Mouse (Mus musculus) frontal cortex, adult 2 months (tissue): ENCODE results near the gene Mtus2. TPM values are rescaled to one million over a fixed set of nuclear protein-coding genes. Genes with fewer than 3 reads are reported as not detected.
"Not testable (repeated sequence)": the region's sequence is repeated elsewhere in the genome, so short reads cannot be mapped to it uniquely, and the experiment has no call there.

Experiments
- DNase-seq, 2 experiments: peaks; one replicate each; pipeline ENCODE4 v3.0.0; 2022; ENCODE audit warnings: low spot score in 1 of 2; ENCODE audit errors: extremely low spot score in 1 of 2
- polyA plus RNA-seq: library from polyadenylated mRNA; depleted of rRNA; stranded (reverse); fragments of >200 nt; gene quantifications from 2 replicates; pipeline ENCODE4 v1.2.3, GENCODE M21; 2012

The Mtus2 gene
- polyA plus RNA-seq, 1 experiment: 19.4 TPM

DNA sequence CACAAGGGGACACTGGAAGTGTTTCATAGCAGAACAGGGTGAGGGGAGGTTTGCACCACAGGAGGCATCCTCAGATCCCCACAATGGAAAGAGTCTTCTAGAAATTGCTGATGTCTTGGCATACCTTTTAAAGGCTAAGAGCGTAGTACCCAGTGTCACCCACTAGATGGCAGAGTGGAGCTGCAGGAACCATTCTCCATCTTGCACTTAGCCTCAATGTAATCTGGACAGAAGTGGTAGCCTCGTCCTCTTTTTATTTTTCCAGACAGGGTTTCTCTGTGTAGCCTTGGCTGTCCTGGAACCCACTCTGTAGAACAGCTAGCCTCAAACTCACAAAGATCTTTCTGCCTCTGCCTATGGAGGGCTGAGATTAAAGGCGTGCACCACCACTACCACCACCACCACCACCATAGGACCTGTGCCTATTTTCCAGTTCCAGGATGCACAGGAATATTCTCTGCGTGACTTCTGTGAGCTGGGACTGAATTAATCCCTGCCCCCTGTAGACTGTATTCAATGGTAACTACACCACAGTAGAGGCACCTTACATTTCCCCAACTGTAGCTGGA is 368.3 kb downstream of the Mtus2 start:
- DNase-seq: peak in 1 of 2 experiments; percentile 75

DNA sequence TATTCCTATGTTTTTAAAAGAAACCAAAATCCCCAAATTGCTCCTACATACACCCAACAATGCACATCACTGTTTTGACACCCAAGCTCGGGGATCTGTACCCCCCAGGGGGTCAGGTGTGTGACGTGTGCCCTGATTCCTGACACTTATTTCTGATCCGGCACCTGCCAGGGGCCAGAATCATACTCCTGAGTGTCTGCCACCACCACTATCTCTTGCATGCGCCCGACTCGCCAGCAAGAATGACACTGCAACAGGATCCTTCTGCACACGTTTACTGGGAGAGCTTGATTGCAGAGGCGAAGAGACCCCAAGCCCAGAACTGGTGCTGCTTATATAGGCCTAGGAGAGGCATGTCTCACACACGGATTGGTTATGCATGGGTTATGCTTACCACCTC is 369.2 kb downstream of the Mtus2 start:
- not testable (repeated sequence) for DNase-seq

DNA sequence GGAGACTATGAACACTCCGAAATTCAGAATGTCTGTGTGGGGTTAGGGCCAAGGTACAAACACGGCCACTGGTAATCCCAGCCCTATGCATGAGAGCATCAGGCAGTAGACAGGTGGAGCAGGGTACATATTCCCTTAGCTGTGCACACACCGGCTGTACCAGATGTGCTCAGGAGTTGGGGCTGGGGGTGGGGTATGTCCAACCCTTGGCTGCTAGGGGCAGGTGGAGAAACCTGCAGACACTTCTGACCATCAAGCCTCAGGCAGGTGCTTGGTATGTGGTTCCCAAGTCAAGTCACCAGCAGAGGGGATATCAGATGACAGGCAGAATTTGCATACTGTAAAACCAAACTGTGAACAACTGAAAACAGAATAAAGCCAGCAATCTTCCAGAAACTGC is 371.9 kb downstream of the Mtus2 start:
- no peak for DNase-seq

DNA sequence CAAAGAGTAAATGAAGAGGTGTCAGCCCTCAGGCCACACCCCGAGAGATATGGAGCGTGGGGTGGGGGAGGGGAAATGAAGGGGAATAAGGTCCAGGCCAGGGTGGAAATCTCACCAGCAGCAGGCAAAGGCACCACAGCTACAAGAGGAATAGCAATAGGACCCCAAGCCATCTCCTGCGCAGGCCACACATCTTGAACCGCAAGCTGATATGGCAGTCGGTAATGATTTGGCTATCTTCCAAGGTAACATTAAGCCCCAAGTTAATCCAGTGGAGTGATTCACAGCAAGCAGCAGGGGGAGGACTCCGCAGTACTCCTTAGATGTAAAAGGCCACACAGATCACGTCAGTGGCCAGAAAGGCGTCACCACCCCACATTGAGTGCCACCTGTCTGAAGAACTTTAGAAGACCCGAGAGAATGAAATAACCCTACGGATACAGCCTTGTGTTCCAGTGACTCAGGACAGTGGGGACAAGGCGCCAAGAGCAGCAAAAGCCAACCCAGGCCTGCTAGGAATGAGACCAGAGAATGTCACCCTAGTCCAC is 374.2 kb downstream of the Mtus2 start:
- no peak for DNase-seq

DNA sequence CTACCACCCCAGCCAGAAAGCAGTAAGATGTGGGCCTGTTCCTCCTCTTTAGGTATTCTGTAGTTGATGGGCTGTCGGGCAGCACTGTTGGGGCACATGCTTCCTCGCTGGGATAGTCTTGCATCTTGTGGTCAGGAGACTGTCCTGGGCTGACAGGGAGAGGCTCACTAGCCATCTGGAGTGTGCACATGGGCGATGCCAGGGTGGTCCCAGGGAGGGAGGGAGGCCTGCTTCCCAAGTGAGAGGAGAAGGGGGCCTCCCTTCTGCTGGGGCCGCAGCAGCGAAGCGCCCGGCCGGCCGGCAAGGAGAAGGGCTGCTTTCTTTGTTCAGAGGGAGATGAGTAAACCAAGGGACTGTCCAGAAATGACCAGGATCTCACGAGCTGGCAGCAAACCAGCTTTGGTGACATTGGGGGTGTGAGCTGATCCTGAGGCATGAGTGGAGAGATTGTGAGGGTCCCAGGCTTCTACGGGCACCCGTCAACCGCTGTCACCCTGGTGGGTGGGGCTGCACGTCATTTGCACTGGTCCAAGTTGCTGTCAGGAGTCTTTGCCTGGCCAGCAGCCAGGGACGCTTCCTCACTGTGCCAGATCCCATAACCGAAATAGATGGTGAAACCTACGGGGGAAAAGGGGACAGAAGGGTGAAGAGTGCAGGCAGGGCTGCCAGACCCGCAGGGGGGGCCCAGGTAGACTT is 375.0 kb downstream of the Mtus2 start:
- no peak for DNase-seq

DNA sequence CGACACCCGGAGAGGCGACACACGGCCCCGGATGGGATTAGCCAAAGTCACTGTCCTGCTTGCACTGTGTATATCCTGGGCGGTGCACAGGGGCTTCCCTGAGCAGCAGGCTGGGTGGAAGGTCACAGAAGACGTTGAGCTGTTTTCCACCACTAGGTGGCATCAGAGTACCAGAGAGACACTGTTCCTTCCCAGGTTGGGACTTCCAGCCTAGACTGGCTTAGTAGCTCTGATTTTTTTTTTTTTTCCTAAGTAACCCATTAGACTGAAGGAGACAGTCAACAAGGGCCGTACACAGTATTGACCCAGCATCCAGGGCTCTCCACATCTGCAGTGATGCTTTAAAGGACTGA is 375.5 kb downstream of the Mtus2 start:
- peak; percentile 31 to 87 for DNase-seq

DNA sequence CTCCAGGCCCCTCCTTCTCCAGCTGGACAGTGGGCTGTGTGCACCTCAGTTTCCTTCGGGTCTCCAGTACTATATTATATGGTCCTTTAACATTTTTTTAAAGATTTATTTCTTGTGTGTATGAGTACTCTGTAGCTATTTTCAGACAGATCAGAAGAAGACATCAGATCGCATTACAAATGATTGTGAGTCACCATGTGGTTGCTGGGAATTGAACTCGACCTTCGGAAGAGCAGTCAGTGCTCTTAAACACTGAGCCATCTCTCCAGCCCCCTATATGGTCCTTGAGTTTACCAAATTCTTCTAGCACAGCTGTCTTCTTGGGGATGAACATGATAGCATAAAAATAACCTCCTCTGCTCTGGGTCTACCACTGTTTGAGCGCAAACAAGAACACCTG is 382.0 kb downstream of the Mtus2 start:
- DNase-seq: no peak

DNA sequence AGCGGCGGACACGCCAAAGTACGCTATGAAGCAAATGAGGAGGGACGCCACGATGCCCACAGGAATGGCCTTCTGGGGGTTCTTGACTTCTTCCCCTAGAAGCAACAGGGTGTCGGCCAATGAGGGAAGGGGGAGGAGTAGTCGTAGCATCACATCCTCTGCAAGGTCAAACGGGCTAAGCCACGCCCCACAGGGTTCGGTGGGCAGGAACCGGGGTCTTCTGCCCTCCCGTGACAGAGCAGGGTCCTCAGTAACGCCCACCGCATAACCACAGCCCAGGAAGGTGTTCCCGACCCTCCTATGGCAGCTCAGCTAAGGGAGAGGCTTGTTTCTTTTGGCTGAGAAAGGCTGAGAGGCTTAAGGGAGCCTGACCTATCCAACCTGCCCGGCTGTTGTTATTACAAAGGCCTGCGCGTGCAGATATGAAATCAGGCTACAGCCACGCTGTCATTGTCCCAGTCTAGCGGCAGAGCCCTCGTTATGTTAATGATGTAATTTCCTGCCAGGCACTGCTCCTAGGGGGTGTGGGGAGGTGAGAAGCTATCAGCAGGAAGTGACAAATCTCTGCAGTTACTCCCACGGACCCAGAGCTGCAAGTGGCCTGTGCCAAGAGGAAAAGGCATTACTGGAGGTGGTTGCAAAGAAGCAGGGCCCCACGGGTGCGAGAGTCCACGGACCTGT is 385.1 kb downstream of the Mtus2 start:
- DNase-seq: peak; percentile 29 to 71

DNA sequence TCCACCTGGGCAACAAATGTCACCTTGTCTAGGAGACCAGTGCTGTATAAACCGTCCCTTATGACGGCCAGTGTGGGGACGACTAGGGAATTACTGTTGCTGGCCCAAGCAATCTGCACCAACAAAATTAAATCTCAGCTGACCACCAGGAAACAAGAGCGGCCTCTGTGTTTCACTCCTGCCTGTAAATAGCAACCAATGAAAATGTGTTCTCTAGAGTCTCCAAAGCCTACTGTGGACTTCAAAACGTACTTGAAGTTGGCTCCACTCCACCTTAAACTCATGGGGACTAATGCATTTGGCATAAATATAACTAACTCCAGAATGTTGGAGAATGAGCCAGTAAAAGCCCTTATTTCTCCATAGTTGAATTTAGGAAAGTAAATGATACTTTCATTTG is 387.3 kb downstream of the Mtus2 start:
- no peak for DNase-seq

DNA sequence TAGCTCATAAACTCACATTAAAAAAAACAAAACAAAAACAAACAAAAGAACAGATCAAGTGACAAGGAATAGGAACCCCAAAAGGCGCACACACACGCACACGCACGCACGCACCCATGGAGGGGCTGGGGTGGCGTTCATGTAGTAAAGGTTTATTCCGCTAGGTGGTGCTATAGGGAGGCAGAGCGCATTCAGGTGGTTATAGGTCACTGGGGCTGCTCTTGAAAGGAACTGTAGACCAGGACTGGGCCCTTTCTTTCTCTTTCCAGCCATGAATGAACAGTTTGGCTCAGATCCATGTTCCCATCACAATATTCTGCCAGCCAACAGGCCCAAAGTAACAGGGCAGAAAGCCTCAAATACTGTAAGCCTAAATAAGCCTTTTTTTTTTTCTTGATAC is 389.4 kb downstream of the Mtus2 start:
- DNase-seq: no peak

DNA sequence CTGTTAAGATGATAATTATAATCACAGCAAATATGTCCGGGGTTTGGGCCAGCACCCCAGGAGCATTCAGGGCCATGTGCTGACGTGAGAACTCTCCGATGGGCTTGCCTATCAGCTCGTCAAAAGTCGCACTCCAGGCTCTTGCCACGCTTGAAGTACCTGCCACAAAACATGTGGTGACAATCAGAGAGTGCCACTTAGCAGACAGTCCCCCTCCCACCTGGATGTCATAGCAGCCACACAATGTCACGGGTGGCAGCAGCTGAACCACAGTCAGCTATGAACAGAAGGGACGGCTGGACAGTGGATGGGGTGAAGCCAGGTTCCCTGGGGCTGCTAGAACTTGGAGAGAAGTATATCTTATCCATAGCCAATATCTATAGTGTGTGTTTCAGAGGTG is 391.0 kb downstream of the Mtus2 start:
- no peak for DNase-seq

DNA sequence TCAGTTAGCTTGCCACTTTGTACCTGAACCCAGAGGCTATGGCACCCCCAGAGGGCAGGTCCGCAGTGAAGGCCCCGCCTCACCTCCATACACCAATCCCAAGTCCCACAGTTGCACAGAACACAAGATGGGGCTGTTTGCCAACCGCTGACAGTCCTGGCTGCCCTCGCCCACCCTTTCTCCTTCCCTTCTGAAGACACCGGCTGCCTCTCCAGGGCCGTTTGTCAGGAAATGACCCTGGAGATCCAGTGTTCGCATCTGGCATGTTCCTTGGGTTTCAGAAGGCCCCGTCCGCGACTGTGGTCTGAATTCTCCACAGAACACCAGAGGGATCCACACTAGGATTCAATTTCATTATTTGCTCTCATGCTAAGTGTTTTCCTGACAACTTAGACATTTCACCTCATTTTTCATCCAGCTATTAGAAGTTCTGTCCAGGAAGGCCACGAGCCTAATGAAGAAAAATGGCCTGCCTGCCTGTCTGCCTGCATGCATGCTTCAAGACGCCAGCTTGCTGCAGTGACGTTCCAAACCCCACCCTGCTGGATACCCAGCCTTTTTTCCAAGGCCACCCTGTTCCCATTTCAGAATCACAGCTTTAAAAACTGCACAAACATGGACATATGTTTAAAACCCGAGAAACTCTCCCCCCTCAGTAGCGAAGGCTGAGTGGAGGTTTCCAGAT is 392.3 kb downstream of the Mtus2 start:
- DNase-seq: no peak

DNA sequence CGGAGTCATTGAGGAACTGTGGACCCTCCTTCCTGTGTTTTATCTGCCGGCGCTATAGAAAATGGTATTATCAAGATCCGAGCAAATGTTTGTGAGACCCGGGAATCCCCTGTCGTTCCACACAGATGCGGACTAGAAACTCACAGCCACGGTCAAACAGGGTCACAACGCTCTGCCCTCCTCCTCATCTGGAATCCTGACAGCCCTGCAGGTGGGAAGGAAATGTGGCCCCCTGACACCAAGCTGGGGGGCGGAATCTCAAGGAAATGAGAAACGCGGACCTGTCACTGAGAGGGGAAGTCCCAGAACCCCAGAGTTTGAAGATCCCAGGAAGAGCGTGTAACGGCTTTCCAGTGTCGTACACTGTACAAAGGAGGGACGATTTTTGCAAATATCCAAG is 396.3 kb downstream of the Mtus2 start:
- no peak for DNase-seq

DNA sequence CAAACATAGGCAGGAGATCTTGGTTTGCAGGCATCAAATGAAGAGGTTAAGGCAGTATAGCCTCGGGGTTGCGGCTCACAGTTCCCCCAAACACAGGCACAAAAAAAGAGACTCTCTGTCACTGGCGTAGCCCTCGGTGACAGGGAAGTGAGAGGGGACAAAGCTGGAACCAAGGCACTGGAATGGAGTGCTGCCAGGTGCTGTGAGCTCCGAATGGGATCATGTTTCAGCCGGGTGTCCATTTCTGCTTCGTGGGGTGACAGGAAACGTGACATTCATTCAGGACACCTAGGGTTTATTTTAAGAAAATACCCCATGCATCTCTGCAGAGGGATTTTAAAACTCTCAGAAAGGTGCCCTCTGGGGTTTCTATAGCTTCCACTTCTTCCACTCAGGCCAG is 397.4 kb downstream of the Mtus2 start:
- DNase-seq: no peak

DNA sequence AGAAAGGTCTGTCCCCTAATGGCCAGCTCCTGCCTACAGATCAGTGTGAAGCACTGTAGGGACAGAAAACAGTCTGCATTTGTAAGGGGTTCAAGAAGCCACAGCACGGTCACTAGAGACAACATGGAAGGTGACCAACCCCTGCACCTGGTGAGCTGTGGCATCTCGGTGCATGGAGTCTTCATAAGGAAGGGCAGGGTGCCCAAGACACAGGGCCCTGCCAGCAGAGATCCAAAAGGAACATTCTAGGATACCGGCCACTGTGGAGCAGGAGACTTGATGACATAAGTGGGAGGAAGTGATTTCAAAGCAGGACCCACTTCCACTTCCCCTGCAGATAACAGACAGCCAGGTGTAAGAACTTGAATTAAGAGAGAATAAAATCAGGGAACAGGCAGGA is 398.7 kb downstream of the Mtus2 start:
- no peak for DNase-seq

DNA sequence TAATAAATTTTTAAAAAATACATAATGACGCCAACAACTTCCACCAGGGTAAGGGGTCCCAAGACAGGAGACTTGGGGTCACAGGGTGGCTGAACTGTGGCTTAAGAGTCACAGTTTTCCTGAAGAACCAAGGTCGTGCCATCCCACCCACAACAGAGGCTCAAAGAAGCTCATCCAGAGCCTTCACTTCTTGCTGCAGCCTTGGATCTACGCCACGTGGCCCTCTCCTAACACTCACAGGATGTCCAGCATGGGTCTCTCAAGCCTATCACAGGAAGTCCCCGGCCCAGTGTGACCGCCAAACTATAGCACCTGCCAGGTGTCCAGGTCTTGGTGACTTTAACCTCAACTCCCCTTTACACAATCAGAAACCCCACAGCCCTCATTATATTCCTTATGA is 400.0 kb downstream of the Mtus2 start:
- DNase-seq: no peak

DNA sequence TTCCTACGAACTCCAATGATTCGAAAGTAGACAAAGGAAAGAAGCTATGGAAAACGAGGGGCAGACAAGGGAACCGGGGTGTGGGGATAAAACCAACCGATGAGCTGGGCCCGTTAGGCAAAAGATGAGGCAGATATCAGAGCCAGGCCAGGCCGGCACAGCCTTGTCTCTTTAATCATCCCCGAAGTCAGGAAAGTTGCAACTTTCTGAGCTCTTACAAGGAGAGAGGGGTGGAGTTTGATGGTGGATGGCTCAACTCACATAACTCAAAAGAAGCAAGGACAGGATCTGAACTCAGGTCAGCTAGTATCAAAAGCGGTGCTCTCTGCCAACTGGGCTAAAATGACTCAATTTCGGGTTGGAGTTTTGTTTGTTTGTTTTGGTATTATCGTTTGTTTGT is 402.0 kb downstream of the Mtus2 start:
- no peak for DNase-seq

DNA sequence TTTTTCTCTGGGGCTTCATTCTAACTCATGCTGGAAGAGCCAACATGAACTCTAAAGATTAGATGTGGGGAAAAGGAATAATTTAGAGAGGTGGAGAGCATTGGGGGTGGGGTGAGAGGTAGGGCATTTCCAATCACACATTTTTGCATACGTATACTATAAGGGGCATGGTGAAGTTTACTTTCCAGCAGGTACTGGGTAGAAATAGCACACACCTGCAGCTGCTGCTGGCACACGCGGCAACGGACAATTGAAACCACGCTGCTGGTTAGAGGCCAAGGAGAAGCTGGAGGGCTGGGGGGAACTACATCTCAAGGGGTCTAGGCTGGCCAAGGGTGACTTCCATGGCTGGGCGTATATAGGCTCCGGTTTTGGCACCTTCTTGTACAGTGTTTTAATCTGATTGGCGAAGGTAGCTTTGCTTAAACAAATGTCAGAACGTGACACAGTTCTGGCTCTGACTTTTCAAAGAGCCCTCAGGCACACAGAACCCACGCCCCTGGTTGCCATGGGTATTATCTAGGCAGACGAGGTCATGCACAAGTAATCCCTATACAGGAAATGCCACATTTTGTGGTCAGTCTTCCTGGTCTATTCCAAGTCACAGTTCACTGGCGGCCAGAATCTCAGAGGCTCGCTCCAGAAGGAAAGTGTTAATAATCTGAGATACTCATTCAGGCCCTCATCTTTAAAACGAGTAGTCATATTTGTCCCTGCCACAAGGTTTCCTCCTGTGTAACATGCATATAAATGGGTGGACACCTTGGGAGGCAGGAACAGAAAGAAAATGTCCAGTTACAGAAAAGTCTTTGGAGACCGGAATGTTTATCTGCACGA is 404.0 kb downstream of the Mtus2 start:
- no peak for DNase-seq

DNA sequence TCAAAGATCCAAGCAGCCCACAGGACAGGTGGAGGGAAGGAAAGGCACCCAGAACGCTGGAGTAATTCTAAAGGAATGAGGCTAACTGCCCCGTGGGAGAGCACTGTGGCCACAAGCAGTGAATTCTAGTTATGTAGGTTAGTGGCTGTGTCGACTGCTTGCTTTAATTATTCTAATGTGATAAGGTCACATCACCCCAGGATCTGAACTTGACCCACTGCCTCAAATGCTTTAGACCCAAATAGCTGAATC is 404.6 kb downstream of the Mtus2 start:
- DNase-seq: no peak

DNA sequence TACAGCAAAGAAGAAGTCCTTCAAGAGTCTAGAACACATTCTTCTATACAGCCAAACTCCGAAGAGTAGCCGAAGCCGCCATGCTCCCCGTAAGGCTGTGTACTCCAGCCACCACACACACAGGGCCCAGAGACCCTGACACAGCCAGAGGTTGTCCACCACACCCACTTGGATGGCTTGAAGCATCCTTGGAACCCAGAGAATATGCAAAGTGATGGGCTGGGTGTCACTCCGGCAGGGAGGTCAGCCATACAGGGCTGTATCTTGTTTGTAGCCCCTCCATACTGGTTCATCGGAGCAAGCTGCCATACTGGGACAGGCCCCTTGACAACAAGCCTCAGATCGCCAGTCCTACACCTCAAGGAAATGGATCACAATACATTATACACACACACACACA is 405.2 kb downstream of the Mtus2 start:
- DNase-seq: no peak
